Mouse (Mus musculus): ENCODE measurements around the gene Dnajb2.
"Not testable (repeated sequence)": the region's sequence is repeated elsewhere in the genome, so short reads cannot be mapped to it uniquely, and the experiment has no call there.

The Dnajb2 gene

GRCm38 (mm10) chr1:75219078-75219477 lies 17.1 kb upstream of the Dnajb2 start:
- peak; percentile 97 for DNase-seq

- DNase-seq, result no peak
These were observed 16.7 kb upstream of the Dnajb2 start, which contains the start of gene Tuba4a for GRCm38 (mm10) chr1:75219531-75219930. TSS of gene Tuba4a (minus strand) at chr1:75219865.

GRCm38 (mm10) chr1:75221538-75221937 lies 14.7 kb upstream of the Dnajb2 start:
- no peak for DNase-seq

GRCm38 (mm10) chr1:75222926-75223325 lies 13.3 kb upstream of the Dnajb2 start:
- no peak for DNase-seq

GRCm38 (mm10) chr1:75223532-75223931 lies 12.7 kb upstream of the Dnajb2 start:
- DNase-seq, result no peak

- no peak for DNase-seq
These were observed 10.7 kb upstream of the Dnajb2 start for GRCm38 (mm10) chr1:75225473-75225872.

- DNase-seq, result no peak
These were observed 10.1 kb upstream of the Dnajb2 start for GRCm38 (mm10) chr1:75226138-75226537.

- no peak for DNase-seq
These were observed 8.6 kb upstream of the Dnajb2 start for GRCm38 (mm10) chr1:75227653-75228052.

GRCm38 (mm10) chr1:75229158-75229557 lies 7.0 kb upstream of the Dnajb2 start:
- no peak for DNase-seq

- no peak for DNase-seq
These were observed 5.7 kb upstream of the Dnajb2 start for GRCm38 (mm10) chr1:75230335-75230994.

- no peak for DNase-seq
These were observed 5.0 kb upstream of the Dnajb2 start for GRCm38 (mm10) chr1:75231224-75231623.

- no peak for DNase-seq
These were observed 4.5 kb upstream of the Dnajb2 start, which contains the start of gene A630095N17Rik for GRCm38 (mm10) chr1:75231664-75232152. TSS of gene A630095N17Rik (minus strand) at chr1:75232102.

GRCm38 (mm10) chr1:75232489-75232888 lies 3.7 kb upstream of the Dnajb2 start:
- DNase-seq, result not testable (repeated sequence)

- DNase-seq, result peak; percentile 84
These were observed 1.6 kb upstream of the Dnajb2 start for GRCm38 (mm10) chr1:75234606-75235005.

GRCm38 (mm10) chr1:75239591-75239990 lies 3.4 kb downstream of the Dnajb2 start:
- DNase-seq, result peak; percentile 63

- no peak for DNase-seq
These were observed 7.2 kb downstream of the Dnajb2 start for GRCm38 (mm10) chr1:75243411-75243810.

GRCm38 (mm10) chr1:75244175-75244826 lies 8.1 kb downstream of the Dnajb2 start:
- DNase-seq, result no peak

GRCm38 (mm10) chr1:75244836-75245235 lies 8.6 kb downstream of the Dnajb2 start:
- DNase-seq, result peak; percentile 66

GRCm38 (mm10) chr1:75247071-75247930 lies 11.1 kb downstream of the Dnajb2 start:
- no peak for DNase-seq

- peak; percentile 64 for DNase-seq
These were observed 12.0 kb downstream of the Dnajb2 start for GRCm38 (mm10) chr1:75248041-75248772.

GRCm38 (mm10) chr1:75250498-75250897 lies 14.3 kb downstream of the Dnajb2 start:
- peak; percentile 80 for DNase-seq
